Mouse (Mus musculus) erythroid progenitor cell, adult 5-6 weeks (primary cell): Measurements from ENCODE around the gene Trmt61a. TPM values are rescaled to one million over a fixed set of nuclear protein-coding genes. Genes with fewer than 3 reads are reported as not detected.
"Not testable (repeated sequence)": the region's sequence is repeated elsewhere in the genome, so short reads cannot be mapped to it uniquely, and the experiment has no call there.

Experiments used
- ATAC-seq: replicated peaks from 2 replicates; pipeline ENCODE4 v1.8.0; 2016; ENCODE audit warnings: moderate number of reproducible peaks, mild to moderate bottlenecking, moderate TSS enrichment, inconsistent platforms; ENCODE audit not compliant: poor library complexity, low FRiP score, severe bottlenecking
- total RNA-seq, 2 experiments: library from RNA; stranded (forward) in 1 of 2; stranded (reverse) in 1 of 2; fragments of 150-400 nt in 1 of 2; fragments of 186-747, 209-891 nt in 1 of 2; gene quantifications; 2 replicates each; pipeline versions ENCODE4 v1.2.3 to v1.2.4; 2015 to 2017; ENCODE audit warnings: low replicate concordance in 2 of 2

Gene Trmt61a
- total RNA-seq, 2 experiments from 2014 or later, result 2.1 to 2.3 TPM

DNA sequence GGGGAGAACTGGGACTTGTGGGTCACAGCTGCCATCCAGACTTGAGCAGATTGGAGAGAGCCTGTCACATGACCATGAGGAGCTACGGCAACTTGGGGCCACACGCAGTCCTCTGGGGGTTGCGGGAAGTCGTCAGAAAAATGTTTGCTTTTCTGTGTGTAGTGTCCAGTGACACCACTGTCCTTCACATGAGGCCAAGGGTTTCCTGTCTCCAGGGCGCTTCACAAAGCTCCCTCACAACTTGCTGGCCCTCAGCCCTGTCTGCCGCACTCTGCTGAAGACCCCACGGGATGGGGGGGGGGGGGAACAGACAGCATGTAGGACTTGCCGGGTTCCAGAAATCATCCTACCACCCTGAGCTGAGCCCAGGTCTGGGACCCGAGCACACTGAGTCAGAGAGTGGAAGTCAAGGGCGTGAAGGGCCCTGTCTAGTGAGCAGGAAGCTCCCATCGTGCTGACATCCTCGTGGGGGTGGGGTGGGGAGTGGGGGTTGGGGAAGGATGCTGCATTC, 16.4 kb downstream of the Trmt61a start:
- no peak for ATAC-seq

DNA sequence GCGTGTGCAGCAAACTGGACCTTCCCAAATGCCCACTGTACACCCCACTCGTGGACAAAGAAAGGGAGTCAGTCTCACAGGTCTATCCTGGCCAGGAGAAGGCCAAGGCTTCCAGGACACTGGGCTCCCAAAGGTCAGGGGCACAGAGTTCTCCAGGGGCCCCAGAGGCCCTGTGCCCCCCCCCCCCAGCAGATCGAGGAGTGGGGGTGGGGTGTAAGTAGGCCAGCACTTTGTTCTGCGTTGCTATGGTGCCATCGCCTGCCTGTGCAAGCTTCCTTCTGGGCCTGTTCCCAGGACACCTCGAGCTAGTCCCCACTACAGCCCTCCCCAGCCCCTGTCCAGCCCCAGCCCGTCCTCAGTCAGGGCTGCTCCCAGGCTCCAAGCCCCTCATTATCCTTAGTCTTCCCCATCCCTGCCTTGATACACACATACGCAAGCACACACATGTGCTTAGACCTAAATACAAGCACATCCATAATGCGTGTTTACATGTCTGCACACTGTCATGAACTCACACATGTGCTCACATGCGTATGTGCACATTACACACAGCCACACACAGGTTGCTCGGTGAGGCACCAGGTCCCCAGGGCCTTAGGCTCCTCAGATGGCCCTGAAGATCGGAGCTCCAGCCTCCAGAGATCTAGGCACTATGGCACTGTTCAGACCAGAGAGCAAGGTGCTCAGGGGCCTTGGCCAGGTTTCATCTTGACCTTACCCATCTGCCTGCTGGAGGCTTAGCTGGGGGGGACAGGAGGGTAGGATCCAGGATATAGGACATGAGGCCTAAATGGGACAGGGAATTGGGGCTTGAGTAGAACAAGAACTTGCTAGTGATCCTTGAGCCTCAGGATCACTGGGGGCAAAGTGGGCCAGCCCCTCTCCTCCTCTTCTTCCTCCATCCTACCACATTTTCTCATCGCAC, 17.2 kb downstream of the Trmt61a start:
- ATAC-seq, result no peak

GRCm38 (mm10) chr12:111696239-111696638, 18.3 kb downstream of the Trmt61a start:
- peak; percentile 61 for ATAC-seq

GRCm38 (mm10) chr12:111697708-111698107, 19.8 kb downstream of the Trmt61a start:
- no peak for ATAC-seq

GRCm38 (mm10) chr12:111698346-111698913, 20.5 kb downstream of the Trmt61a start:
- no peak for ATAC-seq

DNA sequence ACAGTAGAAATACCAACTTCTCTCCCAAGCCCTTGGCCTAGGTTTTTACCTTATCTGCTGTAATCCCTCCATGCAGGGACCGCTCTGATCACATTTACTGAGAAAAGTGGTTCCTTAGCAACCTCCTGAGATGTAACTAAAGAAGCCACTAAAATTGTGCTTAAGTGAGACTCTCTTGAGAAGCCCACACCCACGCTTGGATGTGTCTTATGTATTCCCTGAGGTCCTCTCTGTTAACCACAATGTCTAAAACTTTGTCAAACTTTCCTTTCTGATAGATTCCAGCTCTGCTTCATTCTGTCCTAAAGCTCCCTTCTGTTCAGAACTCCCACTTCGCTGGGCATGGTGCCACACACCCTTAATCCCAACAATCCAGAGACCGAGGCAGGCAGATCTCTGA, 21.6 kb downstream of the Trmt61a start:
- ATAC-seq, result no peak

- no peak for ATAC-seq
Measured at GRCm38 (mm10) chr12:111700920-111701458, 23.1 kb downstream of the Trmt61a start.

DNA sequence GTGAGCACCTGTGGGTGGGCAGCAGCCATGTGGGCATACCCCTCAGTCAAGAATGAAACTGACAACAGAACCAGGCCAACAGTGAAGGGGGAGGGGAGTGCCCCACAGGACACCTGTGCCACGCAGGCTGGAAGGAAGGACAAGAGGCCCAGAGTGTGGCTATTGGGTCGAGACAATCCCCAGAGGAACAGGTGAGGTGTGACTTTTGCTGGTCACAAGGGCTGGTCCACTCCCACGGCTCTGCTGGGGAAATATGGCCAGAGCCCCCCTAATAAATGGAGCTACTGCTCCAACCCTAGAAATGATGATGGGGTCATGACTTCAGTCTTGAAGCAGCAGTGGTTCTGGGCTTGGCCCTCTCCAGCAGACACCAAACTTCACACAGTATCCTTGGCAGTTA, 25.4 kb downstream of the Trmt61a start:
- ATAC-seq, result no peak

GRCm38 (mm10) chr12:111704609-111705008, 26.7 kb downstream of the Trmt61a start:
- no peak for ATAC-seq

- ATAC-seq, result no peak
Measured at GRCm38 (mm10) chr12:111705186-111705973, 27.5 kb downstream of the Trmt61a start.

GRCm38 (mm10) chr12:111708181-111708580, 30.3 kb downstream of the Trmt61a start:
- ATAC-seq, result no peak

DNA sequence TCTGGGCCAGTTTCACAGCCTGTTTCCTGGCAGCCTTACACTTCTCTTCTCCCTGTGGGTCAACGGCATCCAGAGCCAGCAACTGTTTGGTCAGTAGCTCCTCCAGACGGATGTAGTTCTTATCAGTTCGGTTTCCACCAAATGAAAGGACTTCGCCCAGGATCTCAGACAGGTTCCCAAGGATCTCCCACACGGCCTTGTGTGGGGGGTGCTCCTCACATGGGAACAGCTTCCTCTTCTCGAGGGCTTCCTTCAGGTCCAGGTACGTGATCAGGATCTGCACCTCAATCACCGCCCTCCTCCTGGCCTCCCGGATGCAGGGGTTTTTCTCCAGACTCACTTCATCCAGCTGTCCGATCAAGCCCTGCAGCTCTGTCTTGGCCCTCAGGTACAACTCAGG, 32.2 kb downstream of the Trmt61a start:
- ATAC-seq, result no peak

DNA sequence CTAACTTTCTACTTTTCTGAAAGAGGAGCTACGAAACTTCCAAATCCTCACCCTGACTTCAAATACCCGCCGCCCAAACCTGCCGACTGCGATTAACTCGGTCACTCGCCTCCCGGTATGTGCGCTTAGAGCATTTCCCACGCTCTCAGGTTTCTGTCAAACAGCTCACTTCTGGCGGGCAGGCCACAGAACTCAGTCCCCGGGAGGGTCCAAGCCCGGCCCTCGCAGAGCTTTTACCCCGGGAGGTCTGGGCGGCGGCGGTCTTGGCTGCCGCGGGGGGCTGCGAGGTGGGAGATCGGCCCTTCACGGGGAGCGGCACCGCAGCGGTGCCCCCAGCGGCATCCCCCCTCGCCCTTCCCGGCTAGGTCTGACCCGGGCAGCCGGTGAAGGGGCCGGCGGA, 34.6 kb downstream of the Trmt61a start:
- ATAC-seq, result no peak

DNA sequence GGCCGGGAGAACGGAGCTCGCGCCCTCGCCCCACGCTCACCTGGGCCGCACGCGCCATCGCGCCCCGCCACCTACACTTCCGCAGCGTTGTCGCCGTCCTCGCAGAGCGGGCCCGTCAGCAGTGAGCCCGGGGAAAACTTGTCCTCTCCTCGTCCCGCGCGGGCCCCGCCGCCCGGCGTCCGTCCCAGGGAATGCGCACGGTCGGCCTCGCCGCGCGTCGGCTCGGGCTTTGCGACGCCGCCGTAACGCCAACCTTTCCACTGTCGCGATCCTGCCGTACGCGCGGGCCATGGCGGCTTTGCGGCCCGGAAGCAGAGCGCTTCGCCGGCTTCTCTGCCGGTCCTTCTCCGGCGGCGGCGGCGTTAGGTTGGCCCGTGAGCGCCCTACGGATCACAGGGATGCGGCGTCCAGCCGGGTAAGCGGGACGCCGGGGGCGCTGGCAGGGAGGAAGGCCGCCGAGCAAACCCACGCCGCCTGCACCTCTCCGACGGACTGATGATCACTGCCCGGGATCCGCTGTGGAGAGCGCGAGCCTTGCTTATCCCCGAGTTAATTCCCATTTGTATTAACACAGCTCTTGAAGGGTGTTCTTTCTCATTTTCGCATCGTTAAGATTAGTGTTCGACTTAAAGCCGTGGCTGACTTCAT, 35.2 kb downstream of the Trmt61a start, which contains the start of the genes Bag5 and Apopt1:
Bag5 (minus strand) TSS at position 254 of the 648 bp plus-strand sequence.
Apopt1 (plus strand) TSS at position 258 of the 648 bp plus-strand sequence.
- peak; percentile 79 for ATAC-seq

DNA sequence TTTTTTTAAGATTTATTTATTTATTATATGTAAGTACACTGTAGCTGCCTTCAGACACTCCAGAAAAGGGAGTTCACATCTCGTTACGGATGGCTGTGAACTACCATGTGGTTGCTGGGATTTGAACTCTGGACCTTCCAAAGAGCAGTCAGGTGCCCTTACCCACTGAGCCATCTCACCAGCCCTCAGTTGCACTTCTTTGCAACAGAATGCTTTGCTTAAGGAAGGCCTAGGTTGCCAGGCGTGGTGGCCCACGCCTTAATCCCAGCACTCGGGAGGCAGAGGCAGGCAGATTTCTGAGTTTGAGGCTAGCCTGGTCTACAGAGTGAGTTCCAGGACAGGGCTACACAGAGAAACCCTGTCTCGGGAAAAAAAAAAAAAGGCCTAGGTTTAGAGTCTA, 36.0 kb downstream of the Trmt61a start:
- not testable (repeated sequence) for ATAC-seq

DNA sequence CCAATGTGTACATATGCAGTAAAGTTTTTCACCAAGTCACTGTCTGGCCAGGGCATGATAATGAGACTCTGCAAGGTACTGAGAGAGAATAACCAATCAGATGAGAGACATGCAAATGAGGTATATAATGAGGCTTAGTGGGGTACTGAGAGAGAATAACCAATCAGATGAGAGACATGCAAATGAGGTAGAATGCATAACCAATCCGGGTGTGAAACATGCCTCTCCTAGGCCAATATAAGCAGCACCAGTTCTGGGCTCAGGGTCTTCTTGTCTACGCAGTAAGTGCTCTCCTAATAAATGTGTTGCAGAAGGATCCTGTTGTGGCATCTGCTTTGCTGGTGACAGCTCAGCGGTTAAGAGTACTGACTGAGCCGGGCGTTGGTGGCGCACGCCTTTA, 38.6 kb downstream of the Trmt61a start:
- no peak for ATAC-seq

- ATAC-seq, result no peak
Measured at GRCm38 (mm10) chr12:111718656-111719055, 40.8 kb downstream of the Trmt61a start.

DNA sequence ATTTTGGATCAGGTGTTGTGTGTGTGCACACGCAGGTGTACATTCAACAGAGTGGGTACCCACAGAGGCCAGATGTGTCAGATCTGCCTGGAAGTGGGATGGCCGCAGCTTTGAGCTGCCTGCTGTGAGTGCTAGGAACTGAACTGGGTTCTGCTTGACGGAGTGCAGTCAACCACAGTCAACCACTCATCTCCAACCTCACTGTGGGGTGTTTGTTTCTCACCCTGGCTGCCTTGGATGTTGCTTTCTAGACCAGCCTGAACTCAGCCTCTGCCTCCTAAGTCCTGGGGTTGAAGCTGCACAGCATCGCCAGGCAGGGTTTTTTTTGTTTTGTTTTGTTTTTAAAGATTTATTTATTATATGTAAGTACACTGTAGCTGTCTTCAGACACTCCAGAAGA, 42.3 kb downstream of the Trmt61a start:
- no peak for ATAC-seq

DNA sequence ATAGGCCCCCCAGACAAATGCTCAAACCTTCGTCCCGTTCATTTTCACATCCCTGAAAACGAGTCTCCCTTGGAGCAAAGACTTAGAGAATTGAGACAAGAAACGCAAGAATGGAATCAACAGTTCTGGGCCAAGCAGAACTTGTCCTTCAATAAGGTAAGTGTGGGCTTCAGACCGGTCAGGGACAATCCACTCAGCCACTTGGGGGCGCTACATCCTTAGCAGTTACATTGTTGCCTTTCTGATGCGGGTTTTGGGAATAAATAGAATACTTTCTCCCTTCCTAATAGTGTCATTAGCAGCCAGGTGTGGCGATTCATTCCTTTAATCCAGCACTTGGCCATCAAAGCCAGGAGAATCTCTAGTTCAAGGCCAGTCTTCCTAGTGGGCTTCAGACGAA, 44.7 kb downstream of the Trmt61a start:
- no peak for ATAC-seq
